Mouse (Mus musculus) adrenal gland, postnatal 4 days (tissue): Measurements from ENCODE around the gene 1700018B08Rik. TPM values are rescaled to one million over a fixed set of nuclear protein-coding genes. Genes with fewer than 3 reads are reported as not detected.

Experiments used
- DNase-seq, 2 experiments: peaks; one replicate each; pipeline ENCODE4 v3.0.0; 2021 to 2022; ENCODE audit warnings: low spot score in 2 of 2, mixed read lengths in 2 of 2
- total RNA-seq, 2 experiments: library from RNA; stranded (reverse); gene quantifications; 2 replicates each; pipeline ENCODE4 v1.2.3; 2021

Gene 1700018B08Rik
- total RNA-seq, 2 experiments from 2014 or later: not detected

GRCm38 (mm10) chr8:121525111-121525818 is 18.9 kb downstream of the 1700018B08Rik start:
- DNase-seq: no peak

DNA sequence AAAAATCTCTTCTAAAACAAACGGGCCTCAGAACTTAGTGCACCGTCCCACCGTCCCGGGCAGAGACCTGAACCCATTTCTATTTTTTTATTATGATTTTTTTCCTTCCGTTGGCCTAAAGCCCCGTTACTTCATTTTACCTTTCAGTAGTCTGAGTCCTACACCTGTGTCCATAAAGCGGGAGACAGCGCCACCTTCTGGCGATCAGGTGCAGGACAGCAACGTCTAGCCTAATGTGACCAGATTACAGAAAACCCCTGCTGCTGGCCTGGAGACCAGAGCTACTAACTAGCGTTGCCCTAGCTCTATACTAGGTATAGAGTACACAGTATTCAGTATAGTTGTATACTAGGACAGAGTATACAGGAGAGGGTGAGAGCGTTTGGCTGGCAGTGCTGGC is 30.7 kb downstream of the 1700018B08Rik start:
- peak; percentile 67 to 81 for DNase-seq

GRCm38 (mm10) chr8:121511751-121512150 is 32.4 kb downstream of the 1700018B08Rik start:
- DNase-seq: no peak

DNA sequence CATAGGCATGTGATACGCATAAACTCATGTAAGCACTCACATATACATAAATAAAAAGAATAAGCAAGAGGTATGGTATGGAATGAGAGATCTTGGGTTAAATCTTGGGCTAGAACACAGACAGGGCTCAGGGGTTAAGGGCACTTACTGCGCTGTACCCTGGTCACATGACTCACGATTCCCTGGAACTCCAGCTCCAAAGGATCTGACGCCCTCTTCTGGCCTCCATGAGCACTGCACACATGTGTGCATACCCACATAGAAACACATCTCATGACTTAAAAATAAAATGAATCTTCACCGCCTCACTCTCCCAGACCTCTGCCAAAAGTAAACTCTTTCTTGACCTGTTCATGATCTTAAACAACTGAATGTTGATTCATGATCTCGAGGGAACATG is 46.5 kb downstream of the 1700018B08Rik start:
- no peak for DNase-seq

GRCm38 (mm10) chr8:121491633-121492032 is 52.5 kb downstream of the 1700018B08Rik start:
- DNase-seq: no peak

DNA sequence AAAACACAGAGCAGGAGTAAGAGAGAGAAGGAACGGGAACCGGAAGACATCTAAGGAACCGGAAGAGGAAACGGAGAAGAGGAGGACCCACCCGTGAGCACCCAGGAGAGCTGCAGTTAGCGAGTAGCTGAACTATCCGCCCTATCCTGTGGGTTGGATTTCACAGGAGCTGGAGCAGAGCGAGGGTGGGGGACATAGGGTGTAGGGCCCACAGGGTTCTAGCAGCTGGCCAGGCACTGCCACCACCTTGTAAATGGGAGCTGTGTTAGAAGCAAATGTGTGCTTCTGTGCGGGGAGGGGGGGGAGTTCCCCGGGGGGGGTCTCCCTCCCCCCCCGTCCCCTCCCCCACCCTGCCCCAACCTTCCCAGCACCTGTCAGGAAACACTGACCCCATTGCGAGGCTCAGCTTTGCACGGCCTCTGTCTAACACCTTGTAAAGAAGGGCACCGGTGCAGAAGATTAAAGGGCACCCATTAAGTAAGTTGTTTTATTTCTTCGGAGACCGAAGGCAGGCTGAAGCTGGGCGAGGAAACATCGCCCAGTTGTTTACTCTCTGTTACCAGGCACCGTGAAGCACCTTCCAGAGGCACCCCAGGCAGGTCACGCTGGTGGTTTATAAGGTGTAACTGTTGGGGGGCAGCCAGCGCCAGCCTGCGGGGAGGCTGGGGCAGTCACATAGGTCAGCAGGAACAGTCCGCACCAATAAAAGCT is 59.9 kb downstream of the 1700018B08Rik start:
- no peak for DNase-seq

Other genes starting within 250 kb of the 1700018B08Rik start
- 10 to 100 TPM; 25.5 to 30.5 TPM for gene Fbxo31, start 34.5 kb upstream of the 1700018B08Rik start, total RNA-seq
- gene Map1lc3b, start 46.0 kb upstream of the 1700018B08Rik start, total RNA-seq: 100 to 1,000 TPM; 131 to 133 TPM
- gene Zcchc14, start 108.6 kb upstream of the 1700018B08Rik start, total RNA-seq: 10 to 100 TPM; 60.9 to 65.2 TPM
- gene Jph3, start 185.3 kb upstream of the 1700018B08Rik start, total RNA-seq: 1 to 10 TPM; 5.0 to 5.8 TPM